Mouse (Mus musculus): Measurements from ENCODE around the gene Lsm7. TPM values are rescaled to one million over a fixed set of nuclear protein-coding genes. Genes with fewer than 3 reads are reported as not detected.

Lsm7 gene
- polyA plus RNA-seq, 1 experiment from 2014 or later: 361 TPM

MicroRNAs encoded within 50 kb of the gene (microRNA counts, 519-probe panel; counts per million panel counts)
- not detected for microRNA mmu-miR-1982

Small RNAs within 50 kb of the gene (microRNA-seq; reads per million reads assigned to microRNA genes)
- gene Mir1982: 2.9 reads per million, percentile 3 among the genes with 10 or more reads in this experiment

Other genes with a start within 250 kb of the Lsm7 start
- gene Gm49322, start 249.2 kb downstream of the Lsm7 start, polyA plus RNA-seq (2014; fragmentation: Nextera tagmentation; extraction: Ambion mirVana): 1.5 and 2.3 TPM in 2 replicates
- gene Csnk1g2, start 232.4 kb downstream of the Lsm7 start, polyA plus RNA-seq (2014; fragmentation: Nextera tagmentation; extraction: Ambion mirVana): 43.5 and 67.4 TPM in 2 replicates
- gene Btbd2, start 198.1 kb downstream of the Lsm7 start, polyA plus RNA-seq (2014; fragmentation: Nextera tagmentation; extraction: Ambion mirVana): 46.3 and 64.2 TPM in 2 replicates
- gene Mknk2, start 177.1 kb downstream of the Lsm7 start, polyA plus RNA-seq (2014; fragmentation: Nextera tagmentation; extraction: Ambion mirVana): 71.3 and 75.5 TPM in 2 replicates
- gene Mob3a, start 153.2 kb downstream of the Lsm7 start, polyA plus RNA-seq (2014; fragmentation: Nextera tagmentation; extraction: Ambion mirVana): 47.9 and 51.1 TPM in 2 replicates
- gene Izumo4, start 153.0 kb downstream of the Lsm7 start, polyA plus RNA-seq (2014; fragmentation: Nextera tagmentation; extraction: Ambion mirVana): 16.7 and 18.4 TPM in 2 replicates
- gene Ap3d1, start 112.9 kb downstream of the Lsm7 start, polyA plus RNA-seq (2014; fragmentation: Nextera tagmentation; extraction: Ambion mirVana): 81.7 and 85.8 TPM in 2 replicates
- 24.5 and 25.8 TPM in 2 replicates for gene Dot1l, start 100.0 kb downstream of the Lsm7 start, polyA plus RNA-seq (2014; fragmentation: Nextera tagmentation; extraction: Ambion mirVana)
- 77.7 and 81.8 TPM in 2 replicates for gene Sf3a2, start 57.0 kb downstream of the Lsm7 start, polyA plus RNA-seq (2014; fragmentation: Nextera tagmentation; extraction: Ambion mirVana)
- gene Plekhj1, start 56.6 kb downstream of the Lsm7 start, polyA plus RNA-seq (2014; fragmentation: Nextera tagmentation; extraction: Ambion mirVana): 110 and 116 TPM in 2 replicates
- not detected in 2 replicates for gene Amh, start 50.0 kb downstream of the Lsm7 start, polyA plus RNA-seq (2014; fragmentation: Nextera tagmentation; extraction: Ambion mirVana)
- gene Jsrp1, start 41.7 kb downstream of the Lsm7 start, polyA plus RNA-seq (2014; fragmentation: Nextera tagmentation; extraction: Ambion mirVana): 0.45 and 1.4 TPM in 2 replicates
- 1,724 and 1,898 TPM in 2 replicates for gene Oaz1, start 28.6 kb downstream of the Lsm7 start, polyA plus RNA-seq (2014; fragmentation: Nextera tagmentation; extraction: Ambion mirVana)
- gene Lingo3, start 11.2 kb downstream of the Lsm7 start, polyA plus RNA-seq (2014; fragmentation: Nextera tagmentation; extraction: Ambion mirVana): 0.07 and 0.23 TPM in 2 replicates
- 31.9 and 33.0 TPM in 2 replicates for gene Sppl2b, start 66 bp upstream of the Lsm7 start, polyA plus RNA-seq (2014; fragmentation: Nextera tagmentation; extraction: Ambion mirVana)
- gene Tmprss9, start 16.6 kb upstream of the Lsm7 start, polyA plus RNA-seq (2014; fragmentation: Nextera tagmentation; extraction: Ambion mirVana): 0.07 TPM in 1 of 2 replicates, not detected in the other
- gene Timm13, start 45.8 kb upstream of the Lsm7 start, polyA plus RNA-seq (2014; fragmentation: Nextera tagmentation; extraction: Ambion mirVana): 340 and 345 TPM in 2 replicates
- 12.1 and 14.6 TPM in 2 replicates for gene Lmnb2, start 63.0 kb upstream of the Lsm7 start, polyA plus RNA-seq (2014; fragmentation: Nextera tagmentation; extraction: Ambion mirVana)
- gene Gadd45b, start 74.9 kb upstream of the Lsm7 start, polyA plus RNA-seq (2014; fragmentation: Nextera tagmentation; extraction: Ambion mirVana): 16.1 and 20.7 TPM in 2 replicates
- 4.7 and 5.9 TPM in 2 replicates for gene Gng7, start 159.7 kb upstream of the Lsm7 start, polyA plus RNA-seq (2014; fragmentation: Nextera tagmentation; extraction: Ambion mirVana)
- 0.20 and 0.41 TPM in 2 replicates for gene Diras1, start 170.5 kb upstream of the Lsm7 start, polyA plus RNA-seq (2014; fragmentation: Nextera tagmentation; extraction: Ambion mirVana)
- 10.3 and 11.9 TPM in 2 replicates for gene Slc39a3, start 182.2 kb upstream of the Lsm7 start, polyA plus RNA-seq (2014; fragmentation: Nextera tagmentation; extraction: Ambion mirVana)
- gene Sgta, start 205.0 kb upstream of the Lsm7 start, polyA plus RNA-seq (2014; fragmentation: Nextera tagmentation; extraction: Ambion mirVana): 162 and 164 TPM in 2 replicates
- 38.2 and 39.9 TPM in 2 replicates for gene Thop1, start 214.8 kb upstream of the Lsm7 start, polyA plus RNA-seq (2014; fragmentation: Nextera tagmentation; extraction: Ambion mirVana)
- 0.22 and 0.56 TPM in 2 replicates for gene Creb3l3, start 243.7 kb upstream of the Lsm7 start, polyA plus RNA-seq (2014; fragmentation: Nextera tagmentation; extraction: Ambion mirVana)

Measured in stomach, embryonic 14.5 days (tissue).